Mouse (Mus musculus) liver, embryonic 16.5 days (tissue): ENCODE data around the gene Arl6ip4. TPM values are rescaled to one million over a fixed set of nuclear protein-coding genes. Genes with fewer than 3 reads are reported as not detected.
A peak's percentile ranks its signal among the peaks of the same experiment; 100 is the strongest.

Experiments used
- ATAC-seq: fragments of 200-750 bp; cut with Nextera tagmentation; 2 replicates; pipeline ENCODE4 v1.8.0; 2017; ENCODE audit warnings: low read depth, mild to moderate bottlenecking, moderate number of reproducible peaks, moderate library complexity
- H3K27ac ChIP-seq: fragments of 300-500 bp; sonication (generic); 2 replicates; pipeline ENCODE4 v1.5.1; 2014; ENCODE audit warnings: mild to moderate bottlenecking, low read length
- H3K27me3 ChIP-seq: fragments of 300-500 bp; sonication (generic); 2 replicates; pipeline ENCODE4 v1.6.1; 2014; ENCODE audit warnings: low read depth, low read length, mixed read lengths; ENCODE audit not compliant: control insufficient read depth, insufficient read depth
- H3K36me3 ChIP-seq: fragments of 300-500 bp; sonication (generic); 2 replicates; pipeline ENCODE4 v1.6.1; 2014; ENCODE audit warnings: mild to moderate bottlenecking; ENCODE audit not compliant: control insufficient read depth, insufficient read depth
- H3K4me1 ChIP-seq: fragments of 300-500 bp; sonication (generic); 2 replicates; pipeline ENCODE4 v1.6.1; 2014; ENCODE audit warnings: low read depth, low read length, mixed read lengths; ENCODE audit not compliant: control insufficient read depth
- H3K4me2 ChIP-seq: fragments of 300-500 bp; sonication (generic); 2 replicates; pipeline ENCODE4 v1.6.1; 2014; ENCODE audit warnings: low read depth, low read length, mixed read lengths
- H3K4me3 ChIP-seq: fragments of 300-500 bp; sonication (generic); 2 replicates; pipeline ENCODE4 v1.5.1; 2014; ENCODE audit warnings: low read depth, mild to moderate bottlenecking, low read length
- H3K9ac ChIP-seq: fragments of 300-500 bp; sonication (generic); 2 replicates; pipeline ENCODE4 v1.6.1; 2014; ENCODE audit warnings: low read depth, low read length
- H3K9me3 ChIP-seq: fragments of 300-500 bp; sonication (generic); replicated peaks from 2 replicates; pipeline ENCODE4 v1.6.1; 2016; ENCODE audit warnings: low read length; ENCODE audit not compliant: control insufficient read depth
- WGBS: fragments of 180-500 bp; shearing (Covaris S2); extraction: QIAGEN DNeasy Blood & Tissue Kit; methylation state at CpG from one replicate; pipeline ENCODE4 v1.1.7; 2014; ENCODE audit not compliant: insufficient replicate concordance; 5-methylcytosine and 5-hydroxymethylcytosine counted together
- polyA plus RNA-seq: library from polyadenylated mRNA; unstranded; fragments of >200 nt; fragmentation: Nextera tagmentation; extraction: Ambion mirVana; gene quantifications from 2 replicates; pipeline ENCODE4 v1.2.1, GENCODE M21; 2015

The Arl6ip4 gene
- polyA plus RNA-seq, 1 experiment from 2014 or later, result 46.9 TPM

DNA sequence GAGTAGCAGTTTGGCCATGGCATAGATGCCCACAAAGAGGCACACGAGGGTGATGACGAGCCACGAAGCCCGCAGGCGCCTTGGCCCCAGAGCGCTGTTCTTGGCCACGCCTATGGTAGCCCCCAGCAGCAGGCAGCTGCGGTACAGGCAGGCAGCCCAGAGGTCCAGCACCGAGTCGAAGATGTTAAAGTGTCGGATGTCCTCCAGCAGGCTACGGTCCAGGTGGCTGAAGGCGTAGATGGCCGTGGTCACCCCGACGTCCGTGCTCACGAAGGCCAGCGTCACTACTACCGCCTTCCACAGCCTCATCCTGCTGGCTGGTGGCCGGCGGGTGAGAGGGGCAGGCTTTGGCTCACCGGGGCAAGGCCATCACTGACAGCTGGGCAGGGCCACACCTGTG, 26.0 kb upstream of the Arl6ip4 start:
- Histone ChIP-seq H3K9ac (no peak overlapping the region), H3K9me3 (no peaks in the 10 kb centered on the region), H3K4me1 (peaks cover 43% of the 10 kb centered on the region), H3K4me3 (no peak overlapping the region), H3K4me2 (no peak overlapping the region), H3K27ac (no peak overlapping the region), H3K27me3 (no peaks in the 10 kb centered on the region), H3K36me3 (no peaks in the 10 kb centered on the region; the same call in none of the 2 replicates)
- no peak for ATAC-seq
- 87% methylated on average over 23 of the region's 23 CpGs for WGBS

DNA sequence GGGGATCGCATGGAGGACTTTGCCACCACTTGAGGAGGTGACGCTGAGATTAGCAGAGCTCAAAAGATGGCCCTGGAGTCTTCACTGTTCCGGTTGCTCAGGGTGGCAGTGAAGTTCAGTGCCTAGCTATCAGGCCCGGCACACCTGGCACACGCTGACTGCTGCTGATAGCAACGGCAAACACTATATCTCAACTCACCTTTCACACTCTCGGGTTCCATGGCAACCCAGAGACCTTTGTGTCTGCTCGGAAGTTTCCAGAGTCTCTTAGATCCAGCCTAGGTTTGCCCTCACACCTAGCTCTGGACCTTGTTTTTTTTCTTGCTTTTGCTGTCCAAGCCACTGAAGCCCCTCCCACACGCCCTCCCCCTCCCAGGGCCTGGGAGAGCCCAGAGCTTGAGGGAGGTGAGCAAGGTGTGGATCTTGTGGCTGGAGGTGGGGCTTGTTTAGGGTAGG, 23.9 kb upstream of the Arl6ip4 start:
- H3K9ac ChIP-seq, result peak overlapping the region; percentile 17
- H3K9me3 ChIP-seq, result no peaks in the 10 kb centered on the region
- WGBS, result 16% methylated on average over 9 of the region's 9 CpGs
- no peaks in the 10 kb centered on the region; the same call in none of the 2 replicates for H3K36me3 ChIP-seq
- peak; percentile 76 for ATAC-seq
- H3K27ac ChIP-seq, result peak overlapping the region; percentile 85
- peak overlapping the region; percentile 52 for H3K4me2 ChIP-seq
- peaks cover 50% of the 10 kb centered on the region for H3K4me1 ChIP-seq
- H3K4me3 ChIP-seq, result peak overlapping the region; percentile 16
- H3K27me3 ChIP-seq, result no peaks in the 10 kb centered on the region

DNA sequence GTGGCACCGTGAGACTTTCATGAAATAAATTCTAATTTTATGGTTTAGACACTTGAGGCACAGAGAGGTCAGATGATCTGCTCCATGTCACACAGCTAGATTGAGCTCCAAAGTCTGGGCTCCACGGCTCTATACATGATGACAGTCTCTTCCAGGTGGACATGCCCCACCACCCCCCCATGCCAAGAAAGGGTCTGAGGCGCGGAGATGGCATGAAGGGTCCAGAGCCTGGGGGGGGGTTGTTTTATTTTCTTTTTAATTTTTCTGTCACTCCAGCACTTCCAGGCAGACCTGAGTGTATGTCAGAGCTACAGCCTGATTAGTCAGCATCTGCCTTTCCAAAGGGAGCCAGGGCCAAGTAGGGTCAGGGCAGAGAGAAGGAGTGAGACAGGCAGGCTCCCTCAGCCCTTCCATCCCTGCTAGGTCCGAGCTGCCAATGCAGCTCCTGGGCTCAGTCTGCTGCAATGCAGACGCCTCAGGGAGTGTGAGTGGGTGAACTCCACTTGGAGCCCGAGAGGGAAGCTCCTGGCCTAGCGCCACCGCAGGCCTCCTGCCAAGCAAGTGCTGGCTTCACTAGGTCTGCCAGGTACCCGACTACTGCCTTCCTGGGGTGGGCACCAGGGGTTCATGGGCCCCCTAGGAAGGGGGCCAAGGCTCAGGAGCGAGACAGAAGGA, 22.6 kb upstream of the Arl6ip4 start:
- WGBS, result 78% methylated on average over 11 of the region's 11 CpGs
- Histone ChIP-seq H3K27me3 (no peaks in the 10 kb centered on the region), H3K36me3 (no peaks in the 10 kb centered on the region; the same call in none of the 2 replicates), H3K4me2 (peak overlapping the region; percentile 97; the same call in 1 of the 2 replicates), H3K9me3 (no peaks in the 10 kb centered on the region), H3K4me3 (no peak overlapping the region), H3K9ac (0 out of 2 replicates have a peak overlapping the region, but pooled peaks have one; percentile 18), H3K27ac (peak overlapping the region; percentile 85), H3K4me1 (peaks cover 50% of the 10 kb centered on the region)
- no peak for ATAC-seq

DNA sequence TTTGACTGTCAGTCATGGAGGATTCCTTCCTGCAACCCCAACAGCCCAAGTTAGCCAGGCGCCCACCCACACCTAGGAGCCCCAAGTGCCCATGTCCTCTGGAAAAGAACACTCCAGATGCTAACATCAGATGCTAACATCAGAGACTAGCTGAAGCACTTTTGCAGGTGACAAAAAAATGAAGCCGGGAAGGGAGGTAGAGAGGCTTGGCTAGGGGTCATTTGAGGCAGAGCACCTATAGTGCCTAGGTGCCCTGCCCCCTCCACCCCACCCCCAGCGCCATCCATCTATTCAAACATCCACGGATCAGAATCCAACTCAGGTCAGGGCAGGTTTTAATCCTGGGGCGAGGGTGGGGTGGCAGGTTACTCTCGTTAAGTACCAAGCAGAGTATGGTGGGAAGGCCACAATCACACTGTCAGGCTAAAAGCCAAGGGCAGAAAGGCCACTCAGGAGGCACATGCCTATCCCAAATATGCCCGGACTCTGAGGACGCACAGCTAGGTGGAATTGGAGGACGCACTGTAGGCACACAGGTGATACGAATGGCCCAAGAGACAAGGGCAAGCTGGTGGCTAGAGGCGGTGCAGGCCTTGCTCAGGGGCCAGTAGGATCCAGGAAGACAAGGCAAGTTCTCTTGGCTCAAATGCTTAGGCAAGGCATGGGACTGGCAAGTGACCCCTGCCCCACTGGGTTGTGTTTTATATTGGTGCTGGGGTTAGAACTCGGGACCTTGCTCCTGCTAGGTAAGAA, 21.9 kb upstream of the Arl6ip4 start:
- Histone ChIP-seq H3K4me1 (peaks cover 50% of the 10 kb centered on the region), H3K9me3 (no peaks in the 10 kb centered on the region), H3K4me3 (peak overlapping the region; percentile 82), H3K36me3 (no peaks in the 10 kb centered on the region; the same call in none of the 2 replicates), H3K4me2 (peak overlapping the region; percentile 97), H3K27me3 (no peaks in the 10 kb centered on the region), H3K9ac (peak overlapping the region; percentile 51), H3K27ac (peak overlapping the region; percentile 85)
- WGBS, result 74% methylated on average over 12 of the region's 12 CpGs
- ATAC-seq, result no peak

DNA sequence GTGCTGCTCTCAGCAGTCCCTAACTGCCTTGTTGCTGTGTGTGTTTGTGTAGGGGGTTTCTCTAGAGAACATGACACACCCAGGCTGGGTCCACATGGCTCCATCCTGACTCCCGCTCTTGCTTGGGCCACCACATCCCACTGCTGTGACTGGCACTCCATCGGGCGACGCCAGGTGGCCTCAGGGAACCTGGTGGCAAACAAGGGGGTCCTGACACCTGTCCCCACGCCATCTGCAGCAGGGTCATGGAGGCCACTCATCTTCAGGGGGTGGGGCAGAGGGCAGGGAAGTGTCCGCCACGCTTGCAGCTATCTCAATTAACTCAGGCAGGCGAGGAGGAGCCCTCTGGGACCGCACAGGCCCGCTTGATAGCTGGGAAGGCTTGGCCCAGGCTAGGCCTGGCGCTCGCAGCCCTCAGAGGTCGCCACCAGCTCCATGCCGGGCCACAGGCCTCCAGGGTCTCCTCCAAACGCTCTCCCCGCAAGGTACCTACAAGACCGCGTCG, 20.8 kb upstream of the Arl6ip4 start:
- Histone ChIP-seq H3K9ac (peak overlapping the region; percentile 88), H3K4me2 (peak overlapping the region; percentile 97), H3K27ac (peak overlapping the region; percentile 94), H3K9me3 (no peaks in the 10 kb centered on the region), H3K4me1 (peaks cover 50% of the 10 kb centered on the region), H3K4me3 (peak overlapping the region; percentile 82), H3K27me3 (no peaks in the 10 kb centered on the region), H3K36me3 (no peaks in the 10 kb centered on the region)
- ATAC-seq, result peak; percentile 75
- WGBS, result 6% methylated on average over 19 of the region's 19 CpGs

DNA sequence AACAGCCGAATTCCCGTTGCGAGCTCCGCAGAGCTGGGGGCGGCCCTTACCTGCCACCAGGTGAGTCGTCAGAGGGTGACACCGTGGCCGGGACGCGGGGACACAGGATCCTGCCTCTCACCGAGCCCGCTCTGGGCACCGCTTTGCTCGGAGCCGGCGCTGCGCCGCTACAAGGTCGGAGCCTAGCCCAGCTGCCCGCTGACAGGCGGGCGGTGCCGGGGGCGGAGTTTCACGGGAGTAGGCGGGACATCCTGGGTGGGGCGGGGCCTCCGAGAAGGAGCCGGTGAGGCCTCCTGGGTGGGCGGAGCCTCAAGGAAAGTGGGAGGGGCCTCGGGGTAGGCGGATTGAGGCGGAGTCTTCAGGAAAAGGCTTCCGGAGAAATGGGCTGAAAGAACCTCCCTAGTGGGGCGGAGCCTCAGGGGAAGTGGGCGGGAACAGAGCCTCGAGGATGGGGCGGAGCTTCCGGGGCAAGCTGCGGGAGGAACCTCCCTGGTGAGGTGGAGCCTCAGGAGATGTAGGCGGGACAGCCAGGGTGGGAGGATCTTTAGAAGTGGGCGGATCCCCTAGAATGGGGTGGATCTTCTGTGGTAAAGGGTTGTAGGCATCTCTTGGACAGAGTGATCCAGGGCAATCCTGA, 20.2 kb upstream of the Arl6ip4 start, which contains the start of gene Abcb9:
Abcb9 (minus strand) TSS at position 203 of the 637 bp plus-strand sequence.
- no peaks in the 10 kb centered on the region for H3K27me3 ChIP-seq
- under 1% methylated on average over 42 of the region's 42 CpGs for WGBS
- ATAC-seq, result peak; percentile 75
- H3K4me3 ChIP-seq, result peak within 1 kb of the TSS; percentile 82
- peaks cover 49% of the 10 kb centered on the region for H3K4me1 ChIP-seq
- peak within 1 kb of the TSS; percentile 94 for H3K27ac ChIP-seq
- no peaks in the 10 kb centered on the region for H3K36me3 ChIP-seq
- H3K9ac ChIP-seq, result peak within 1 kb of the TSS; percentile 88
- H3K4me2 ChIP-seq, result peak within 1 kb of the TSS; percentile 97
- no peaks in the 10 kb centered on the region for H3K9me3 ChIP-seq

DNA sequence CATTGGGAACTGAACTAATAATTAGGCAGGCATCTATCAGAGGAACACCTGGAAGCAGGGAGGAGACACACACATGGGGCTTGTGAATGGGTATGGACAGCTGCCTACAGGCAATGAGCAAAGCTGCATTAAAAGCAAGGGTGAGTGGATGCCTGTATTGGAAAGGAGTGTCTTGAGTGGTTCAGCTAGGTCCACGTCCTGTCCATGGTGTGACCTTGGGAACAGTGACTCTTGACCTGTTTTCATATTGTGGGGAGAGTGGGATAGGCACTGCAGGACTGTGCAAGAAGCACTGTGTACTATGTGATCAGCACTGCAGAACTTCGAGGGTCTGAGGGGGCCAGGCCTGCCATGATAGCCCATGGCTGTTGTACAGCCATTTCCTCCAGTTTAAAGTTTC, 17.0 kb upstream of the Arl6ip4 start:
- Histone ChIP-seq H3K27ac (no peak overlapping the region), H3K4me2 (no peak overlapping the region), H3K9ac (no peak overlapping the region), H3K36me3 (no peaks in the 10 kb centered on the region), H3K4me3 (no peak overlapping the region), H3K4me1 (peaks cover 17% of the 10 kb centered on the region), H3K27me3 (no peaks in the 10 kb centered on the region), H3K9me3 (no peaks in the 10 kb centered on the region)
- no peak for ATAC-seq
- WGBS, result 79% methylated on average over 2 of the region's 2 CpGs

DNA sequence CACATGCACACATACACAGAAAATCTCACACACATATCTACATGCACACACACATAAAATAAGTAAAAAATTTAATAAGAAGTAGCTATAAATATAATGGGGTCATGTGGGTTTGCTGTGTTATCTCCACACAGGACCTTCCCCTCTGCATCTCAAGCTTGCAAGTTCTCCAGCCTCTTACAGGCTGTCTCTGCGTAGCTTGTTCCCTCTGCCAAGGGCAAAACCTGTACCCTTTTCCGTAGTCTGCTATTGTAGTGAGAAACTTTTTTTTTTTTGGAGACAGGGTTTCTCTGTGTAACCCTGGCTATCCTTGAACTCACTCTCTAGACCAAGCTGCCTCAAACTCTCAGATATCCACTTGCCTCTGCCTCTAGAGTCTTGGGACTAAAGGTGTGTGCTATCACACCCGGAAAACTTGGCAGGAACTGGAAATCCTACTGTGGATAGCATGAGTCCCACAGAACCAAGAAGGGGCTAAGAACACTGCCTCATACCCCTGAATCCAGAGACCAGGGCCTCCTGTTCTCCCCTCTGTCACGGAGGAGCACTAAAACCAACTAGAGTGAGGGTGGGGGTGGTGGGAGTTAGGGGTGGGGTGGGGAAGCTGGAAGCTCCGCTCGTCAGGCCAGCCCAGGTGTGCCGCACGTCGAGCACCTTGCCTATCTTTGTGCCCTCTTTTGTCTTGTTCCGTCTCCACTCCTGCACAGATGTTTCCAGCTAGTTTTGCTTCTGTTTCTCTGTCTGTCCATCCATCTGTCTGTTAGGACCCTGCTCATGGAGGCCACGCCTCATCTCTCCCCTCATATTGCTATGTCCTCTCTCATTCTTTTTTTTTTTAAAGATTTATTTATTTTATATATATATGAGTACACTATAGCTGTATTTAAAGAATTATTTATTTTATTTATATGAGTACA, 15.5 kb upstream of the Arl6ip4 start:
- H3K27me3 ChIP-seq, result no peaks in the 10 kb centered on the region
- no peak overlapping the region for H3K4me2 ChIP-seq
- H3K36me3 ChIP-seq, result no peaks in the 10 kb centered on the region

More for the DNA sequence above, 15.5 kb upstream of the Arl6ip4 start:
- Histone ChIP-seq H3K9ac (no peak overlapping the region), H3K4me1 (peaks cover 2% of the 10 kb centered on the region), H3K27ac (no peak overlapping the region), H3K9me3 (no peaks in the 10 kb centered on the region), H3K4me3 (no peak overlapping the region)
- 78% methylated on average over 11 of the region's 11 CpGs for WGBS
- no peak for ATAC-seq
